ENCODE assay signal across 18 mouse cellular contexts in the genomic region with DNA sequence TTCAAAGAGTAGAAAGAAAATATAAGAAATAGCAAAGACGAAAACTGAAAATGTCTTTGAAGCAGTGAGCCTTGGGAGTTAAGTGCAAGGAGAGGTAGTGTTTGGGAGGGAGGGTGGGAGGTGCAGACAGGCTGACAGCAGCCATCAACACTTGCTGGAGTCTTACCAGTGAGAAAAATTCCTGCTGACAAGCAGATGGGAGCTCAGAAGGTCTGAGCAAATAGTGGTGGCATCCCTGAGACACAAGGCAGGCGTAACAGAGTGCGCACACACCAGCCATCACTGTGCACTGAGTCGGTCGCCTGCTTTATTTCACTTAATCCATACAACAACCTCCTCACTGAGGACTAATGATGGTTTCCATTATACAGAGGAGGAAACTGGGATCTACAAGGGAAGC. TPM values are rescaled to one million over a fixed set of nuclear protein-coding genes. Genes with fewer than 3 reads are reported as not detected.
DNase-seq lines count a peak whose midpoint lies in the region; ATAC-seq lines count a peak whose summit lies in the region.
"Had no signal": no experiment of that assay in that cellular context is flagged by ENCODE, and none has a peak within 500 bp of the region (broad histone marks: within the 10 kb centered on the region; RNA-seq: fewer than 3 reads in every experiment).

No protein-coding gene starts in this region.

- no peak overlapping the region for H3K27ac ChIP-seq in forebrain, embryonic 13.5 days
- H3K27ac ChIP-seq in forebrain, embryonic 12.5 days = no peak overlapping the region
- peak overlapping the region; percentile 43 to 61; a peak in 3 of 4 replicates for H3K27ac ChIP-seq in heart, embryonic 14.5 days (replicated peaks in 1 of 2; ENCODE audit: control insufficient read depth in 1 of 2, insufficient read depth in 1 of 2, low read depth in 2 of 2, low read length in 2 of 2)
- H3K27ac ChIP-seq in midbrain, embryonic 10.5 days (replicated peaks) = peak overlapping the region; percentile 42
- H3K27ac ChIP-seq in midbrain, embryonic 15.5 days = no peak overlapping the region
- peak overlapping the region; percentile 53; the same call in 1 of the 2 replicates for H3K27ac ChIP-seq in limb, embryonic 10.5 days
- H3K27ac ChIP-seq: macrophage; stomach, embryonic 15.5 days had no signal

- H3K36me3 ChIP-seq in forebrain, embryonic 13.5 days (ENCODE audit: poor library complexity, severe bottlenecking) = no peaks in the 10 kb centered on the region
- H3K36me3 ChIP-seq in forebrain, embryonic 12.5 days (replicated peaks) = no peaks in the 10 kb centered on the region
- no peaks in the 10 kb centered on the region for H3K36me3 ChIP-seq in heart, embryonic 14.5 days (ENCODE audit: control insufficient read depth, insufficient read depth, low read length)
- no peaks in the 10 kb centered on the region for H3K36me3 ChIP-seq in midbrain, embryonic 10.5 days
- no peaks in the 10 kb centered on the region for H3K36me3 ChIP-seq in midbrain, embryonic 15.5 days (replicated peaks)
- H3K36me3 ChIP-seq in limb, embryonic 10.5 days = no peaks in the 10 kb centered on the region
- H3K36me3 ChIP-seq: stomach, embryonic 15.5 days had no signal

- no peak overlapping the region for H3K9ac ChIP-seq in forebrain, embryonic 13.5 days
- no peak overlapping the region for H3K9ac ChIP-seq in forebrain, embryonic 12.5 days
- peak overlapping the region; percentile 21; the same call in 1 of the 2 replicates for H3K9ac ChIP-seq in heart, embryonic 14.5 days (ENCODE audit: low read length)
- H3K9ac ChIP-seq in midbrain, embryonic 15.5 days = no peak overlapping the region
- H3K9ac ChIP-seq: lung, embryonic 14.5 days; stomach, embryonic 15.5 days had no signal

- peaks cover 28% of the 10 kb centered on the region for H3K4me1 ChIP-seq in forebrain, embryonic 13.5 days
- H3K4me1 ChIP-seq in forebrain, embryonic 12.5 days = peaks cover 13% of the 10 kb centered on the region
- H3K4me1 ChIP-seq in heart, embryonic 14.5 days (ENCODE audit: control insufficient read depth in 2 of 2, insufficient read depth in 2 of 2, low read length in 2 of 2) = peaks cover 26 to 47% of the 10 kb centered on the region in 2 experiments
- H3K4me1 ChIP-seq in midbrain, embryonic 10.5 days = peaks cover 22% of the 10 kb centered on the region
- peaks cover 14% of the 10 kb centered on the region for H3K4me1 ChIP-seq in midbrain, embryonic 15.5 days
- peaks cover 72% of the 10 kb centered on the region for H3K4me1 ChIP-seq in limb, embryonic 10.5 days
- H3K4me1 ChIP-seq: stomach, embryonic 15.5 days had no signal

- H3K4me2 ChIP-seq in forebrain, embryonic 13.5 days = no peak overlapping the region
- H3K4me2 ChIP-seq in forebrain, embryonic 12.5 days = no peak overlapping the region
- peak overlapping the region; percentile 40; the same call in 1 of the 2 replicates for H3K4me2 ChIP-seq in heart, embryonic 14.5 days (ENCODE audit: low read length)
- no peak overlapping the region for H3K4me2 ChIP-seq in midbrain, embryonic 15.5 days
- H3K4me2 ChIP-seq: lung, embryonic 14.5 days; stomach, embryonic 15.5 days had no signal

- no peak for DNase-seq in heart, postnatal 14 days
- no peak for DNase-seq in midbrain, embryonic 10.5 days (ENCODE audit: low spot score)
- no peak for DNase-seq in limb, embryonic 10.5 days (ENCODE audit: low spot score)
- no peak for DNase-seq in cerebellum, postnatal 4 days (ENCODE audit: low spot score in 2 of 2)
- DNase-seq: adrenal gland, postnatal 25 days; cerebellum, adult 9-11 months; gastrocnemius, postnatal 10 days; heart, postnatal 10 days; liver; lung, embryonic 14.5 days; thymus, postnatal 14 days had no signal

- intact Hi-C loops in heart, postnatal 14 days (cut with DNase I) = no loop called here

- no peaks in the 10 kb centered on the region for H3K27me3 ChIP-seq in forebrain, embryonic 13.5 days
- H3K27me3 ChIP-seq in forebrain, embryonic 12.5 days = no peaks in the 10 kb centered on the region
- H3K27me3 ChIP-seq in heart, embryonic 14.5 days (ENCODE audit: control insufficient read depth, insufficient read depth, low read length) = no peaks in the 10 kb centered on the region
- no peaks in the 10 kb centered on the region for H3K27me3 ChIP-seq in midbrain, embryonic 10.5 days (ENCODE audit: low read depth, poor library complexity, severe bottlenecking)
- H3K27me3 ChIP-seq in midbrain, embryonic 15.5 days (replicated peaks) = no peaks in the 10 kb centered on the region
- H3K27me3 ChIP-seq in limb, embryonic 10.5 days (ENCODE audit: low read depth, poor library complexity, severe bottlenecking) = no peaks in the 10 kb centered on the region
- H3K27me3 ChIP-seq: stomach, embryonic 15.5 days had no signal

- WGBS in forebrain, embryonic 13.5 days = 69% methylated on average over 5 of the region's 5 CpGs
- 82% methylated on average over 5 of the region's 5 CpGs for WGBS in forebrain, embryonic 12.5 days
- WGBS in heart, embryonic 14.5 days = 22% methylated on average over 5 of the region's 5 CpGs
- 77% methylated on average over 5 of the region's 5 CpGs for WGBS in midbrain, embryonic 10.5 days
- WGBS in midbrain, embryonic 15.5 days = 80% methylated on average over 5 of the region's 5 CpGs
- 66% methylated on average over 5 of the region's 5 CpGs for WGBS in limb, embryonic 10.5 days

- no peak overlapping the region for H3K4me3 ChIP-seq in forebrain, embryonic 13.5 days
- H3K4me3 ChIP-seq in forebrain, embryonic 12.5 days (replicated peaks) = no peak overlapping the region
- no peak overlapping the region for H3K4me3 ChIP-seq in heart, embryonic 14.5 days (ENCODE audit: control insufficient read depth in 1 of 2, insufficient read depth in 1 of 2, low read depth in 1 of 2, low read length in 2 of 2)
- H3K4me3 ChIP-seq in midbrain, embryonic 10.5 days = no peak overlapping the region
- no peak overlapping the region for H3K4me3 ChIP-seq in midbrain, embryonic 15.5 days
- H3K4me3 ChIP-seq in limb, embryonic 10.5 days = no peak overlapping the region
- H3K4me3 ChIP-seq: stomach, embryonic 15.5 days had no signal

- peak; percentile 85 for ATAC-seq in forebrain, embryonic 13.5 days
- no peak for ATAC-seq in forebrain, embryonic 12.5 days (ENCODE audit: low FRiP score)
- peak; percentile 45; the same call in 1 of the 2 replicates for ATAC-seq in heart, embryonic 14.5 days (ENCODE audit: insufficient number of reproducible peaks, insufficient read depth, low FRiP score, low read depth)
- no peak for ATAC-seq in midbrain, embryonic 15.5 days (replicated peaks)
- ATAC-seq: inflammation-experienced regulatory T-cells, adult 6 months had no signal

- H3K9me3 ChIP-seq in forebrain, embryonic 13.5 days (replicated peaks) = no peaks in the 10 kb centered on the region
- H3K9me3 ChIP-seq in forebrain, embryonic 12.5 days = no peaks in the 10 kb centered on the region
- no peaks in the 10 kb centered on the region for H3K9me3 ChIP-seq in heart, embryonic 14.5 days (ENCODE audit: control insufficient read depth, low read length)
- no peaks in the 10 kb centered on the region for H3K9me3 ChIP-seq in midbrain, embryonic 10.5 days (replicated peaks)
- H3K9me3 ChIP-seq in midbrain, embryonic 15.5 days = no peaks in the 10 kb centered on the region
- no peaks in the 10 kb centered on the region for H3K9me3 ChIP-seq in limb, embryonic 10.5 days (replicated peaks)
- H3K9me3 ChIP-seq: stomach, embryonic 15.5 days had no signal

RNA-seq across cellular contexts. Expression of gene Disp1, which starts 37.8 kb away (rescaled TPM):
- 6.8 and 8.2 TPM in 2 replicates for polyA plus RNA-seq in forebrain, embryonic 13.5 days (2015; fragmentation: Nextera tagmentation; extraction: Ambion mirVana)
- polyA plus RNA-seq in forebrain, embryonic 12.5 days (2016; fragmentation: Nextera tagmentation; extraction: Ambion mirVana) = 10.7 and 10.8 TPM in 2 replicates
- 8.5 and 10.8 TPM in 2 replicates for polyA plus RNA-seq in heart, embryonic 14.5 days (2014; fragmentation: Nextera tagmentation; extraction: Ambion mirVana)
- 1 to 10 TPM; 7.5 to 8.5 TPM for total RNA-seq in heart, postnatal 14 days (2021)
- polyA plus RNA-seq in midbrain, embryonic 10.5 days (2016; fragmentation: Nextera tagmentation; extraction: Ambion mirVana) = 8.6 and 11.1 TPM in 2 replicates
- polyA plus RNA-seq in midbrain, embryonic 15.5 days (2015; fragmentation: Nextera tagmentation; extraction: Ambion mirVana) = 9.6 and 9.9 TPM in 2 replicates
- 21.8 and 23.1 TPM in 2 replicates for polyA plus RNA-seq in limb, embryonic 10.5 days (2016; fragmentation: Nextera tagmentation; extraction: Ambion mirVana)

Comparison
In these comparisons a context has a peak if more than half of its experiments do, and no peak if none do; other contexts are left out.
1. ATAC-seq: peak in forebrain, embryonic 13.5 days (single experiment) and heart, embryonic 14.5 days (single experiment); none in forebrain, embryonic 12.5 days (single experiment) and midbrain, embryonic 15.5 days (single experiment).
2. H3K27ac ChIP-seq: peak in heart, embryonic 14.5 days (2 of 2), midbrain, embryonic 10.5 days (single experiment) and limb, embryonic 10.5 days (single experiment); none in forebrain, embryonic 13.5 days (single experiment), forebrain, embryonic 12.5 days (single experiment) and midbrain, embryonic 15.5 days (single experiment).